Mouse (Mus musculus) limb, embryonic 14.5 days (tissue): Measurements from ENCODE around the gene Akap7. TPM values are rescaled to one million over a fixed set of nuclear protein-coding genes. Genes with fewer than 3 reads are reported as not detected.

Experiments
- ATAC-seq: fragments of 200-750 bp; cut with Nextera tagmentation; 2 replicates; pipeline ENCODE4 v1.8.0; 2017; ENCODE audit warnings: low read depth, moderate number of reproducible peaks, moderate TSS enrichment; ENCODE audit not compliant: low FRiP score
- DNase-seq: peaks from one replicate; pipeline ENCODE4 v3.0.0-alpha.2; 2015; ENCODE audit warnings: low spot score
- H3K27ac ChIP-seq: fragments of 300-500 bp; sonication (generic); replicated peaks from 2 replicates; pipeline ENCODE4 v1.5.1; 2014; ENCODE audit warnings: low read depth, mild to moderate bottlenecking, low read length, moderate library complexity, mixed read lengths
- H3K27me3 ChIP-seq: fragments of 300-500 bp; sonication (generic); 2 replicates; pipeline ENCODE4 v1.6.1; 2014; ENCODE audit warnings: low read length, mixed read lengths; ENCODE audit not compliant: control insufficient read depth, insufficient read depth
- H3K36me3 ChIP-seq: fragments of 300-500 bp; sonication (generic); 2 replicates; pipeline ENCODE4 v1.6.1; 2014; ENCODE audit warnings: mild to moderate bottlenecking, low read length, moderate library complexity, mixed read lengths; ENCODE audit not compliant: control insufficient read depth, insufficient read depth
- H3K4me1 ChIP-seq: fragments of 300-500 bp; sonication (generic); 2 replicates; pipeline ENCODE4 v1.6.1; 2014; ENCODE audit warnings: antibody characterized with exemption, low read length, mixed read lengths; ENCODE audit not compliant: control insufficient read depth, insufficient read depth
- H3K4me2 ChIP-seq: fragments of 300-500 bp; sonication (generic); replicated peaks from 2 replicates; pipeline ENCODE4 v1.6.1; 2014; ENCODE audit warnings: low read depth, mild to moderate bottlenecking, low read length, moderate library complexity; ENCODE audit not compliant: severe bottlenecking
- H3K4me3 ChIP-seq: fragments of 300-500 bp; sonication (generic); replicated peaks from 2 replicates; pipeline ENCODE4 v1.5.1; 2014; ENCODE audit warnings: low read length
- H3K9ac ChIP-seq: fragments of 300-500 bp; sonication (generic); 2 replicates; pipeline ENCODE4 v1.6.1; 2014; ENCODE audit warnings: mild to moderate bottlenecking, low read depth, low read length, moderate library complexity; ENCODE audit not compliant: severe bottlenecking
- H3K9me3 ChIP-seq: fragments of 300-500 bp; sonication (generic); 2 replicates; pipeline ENCODE4 v1.6.1; 2016; ENCODE audit warnings: low read length; ENCODE audit not compliant: control insufficient read depth
- POLR2A ChIP-seq: fragments of 200-500 bp; IDR thresholded peaks from 2 replicates; pipeline ENCODE4 v1.8.0; 2012; ENCODE audit warnings: inconsistent platforms, mild to moderate bottlenecking, moderate library complexity, borderline replicate concordance; ENCODE audit not compliant: insufficient read depth, insufficient read length; ENCODE audit errors: extremely low read depth
- WGBS: fragments of 180-500 bp; shearing (Covaris S2); extraction: QIAGEN DNeasy Blood & Tissue Kit; methylation state at CpG from one replicate; pipeline ENCODE4 v1.1.7; 2014; 5-methylcytosine and 5-hydroxymethylcytosine counted together
- polyA plus RNA-seq, 2 experiments: library from polyadenylated mRNA; depleted of rRNA in 1 of 2; stranded (reverse) in 1 of 2; unstranded in 1 of 2; fragments of >200 nt; fragmentation: Nextera tagmentation in 1 of 2; extraction: Ambion mirVana in 1 of 2; gene quantifications; 2 replicates each; pipeline versions ENCODE4 v1.2.1 to v1.2.3; 2012 to 2014

Gene Akap7
- polyA plus RNA-seq, 2 experiments, result 17.6 to 20.9 TPM

GRCm38 (mm10) chr10:25140155-25140755 is 167.4 kb downstream of the Akap7 start:
- peak; percentile 83 for ATAC-seq

DNA sequence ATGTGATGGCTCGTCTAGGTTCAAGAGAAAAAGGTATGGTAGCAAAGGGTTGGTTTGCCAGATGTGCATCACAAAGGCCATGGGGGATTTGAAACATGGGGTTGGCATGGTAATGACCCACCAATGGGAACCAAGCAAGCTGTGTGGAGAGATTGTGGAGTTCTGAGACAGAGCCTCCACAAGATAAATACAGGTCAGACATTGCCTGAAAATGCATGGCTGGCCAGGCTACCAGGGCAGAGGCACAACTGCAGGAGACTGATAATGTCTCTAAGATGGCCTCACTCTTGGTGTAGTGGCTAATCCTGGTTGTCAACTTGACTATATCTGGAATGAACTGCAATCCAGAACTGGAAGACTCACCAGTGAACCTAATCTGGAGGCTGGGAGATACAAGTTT is 174.1 kb downstream of the Akap7 start:
- Histone ChIP-seq H3K27ac (no peak overlapping the region), H3K4me3 (no peak overlapping the region), H3K36me3 (no peaks in the 10 kb centered on the region), H3K9ac (no peak overlapping the region), H3K9me3 (no peaks in the 10 kb centered on the region), H3K4me1 (no peaks in the 10 kb centered on the region), H3K4me2 (no peak overlapping the region), H3K27me3 (no peaks in the 10 kb centered on the region)
- ATAC-seq (no peak), DNase-seq (no peak)
- TF ChIP-seq POLR2A, result no peak
- 89% methylated on average over 1 of the region's 1 CpGs for WGBS

More at GRCm38 (mm10) chr10:25140155-25140755, 167.4 kb downstream of the Akap7 start:
- Histone ChIP-seq H3K36me3 (no peaks in the 10 kb centered on the region), H3K9me3 (no peaks in the 10 kb centered on the region), H3K27ac (no peak overlapping the region), H3K4me1 (0 out of 2 replicates have a peak, but pooled peaks cover 2% of the 10 kb centered on the region), H3K9ac (no peak overlapping the region), H3K4me3 (no peak overlapping the region), H3K4me2 (no peak overlapping the region; the same call in 1 of the 2 replicates), H3K27me3 (no peaks in the 10 kb centered on the region)
- WGBS, result 15% methylated on average over 14 of the region's 14 CpGs
- TF ChIP-seq POLR2A, result no peak
- peak; percentile 59 for DNase-seq

GRCm38 (mm10) chr10:25128455-25128863 is 179.2 kb downstream of the Akap7 start:
- no peaks in the 10 kb centered on the region for H3K4me1 ChIP-seq
- TF ChIP-seq POLR2A, result no peak
- 70% methylated on average over 5 of the region's 5 CpGs for WGBS
- H3K36me3 ChIP-seq, result no peaks in the 10 kb centered on the region
- H3K27ac ChIP-seq, result no peak overlapping the region
- no peak overlapping the region for H3K4me3 ChIP-seq
- H3K9ac ChIP-seq, result no peak overlapping the region
- ATAC-seq (no peak), DNase-seq (no peak)
- H3K9me3 ChIP-seq, result no peaks in the 10 kb centered on the region
- no peaks in the 10 kb centered on the region for H3K27me3 ChIP-seq
- no peak overlapping the region for H3K4me2 ChIP-seq

- ATAC-seq (no peak), DNase-seq (no peak)
- H3K4me3 ChIP-seq, result no peak overlapping the region
- H3K9ac ChIP-seq, result no peak overlapping the region
- 74% methylated on average over 2 of the region's 2 CpGs for WGBS
- H3K4me2 ChIP-seq, result no peak overlapping the region
- no peaks in the 10 kb centered on the region for H3K27me3 ChIP-seq
- H3K4me1 ChIP-seq, result no peaks in the 10 kb centered on the region
- no peaks in the 10 kb centered on the region for H3K9me3 ChIP-seq
- no peak overlapping the region for H3K27ac ChIP-seq
- TF ChIP-seq POLR2A, result no peak
- H3K36me3 ChIP-seq, result no peaks in the 10 kb centered on the region
Measured at GRCm38 (mm10) chr10:25126035-25126434, 181.6 kb downstream of the Akap7 start.

- H3K27ac ChIP-seq, result no peak overlapping the region
- H3K9ac ChIP-seq, result no peak overlapping the region
- H3K9me3 ChIP-seq, result no peaks in the 10 kb centered on the region
- no peak overlapping the region for H3K4me2 ChIP-seq
- no peak for TF ChIP-seq POLR2A
- ATAC-seq (no peak), DNase-seq (no peak)
- H3K4me3 ChIP-seq, result no peak overlapping the region
- H3K27me3 ChIP-seq, result no peaks in the 10 kb centered on the region
- 88% methylated on average over 5 of the region's 5 CpGs for WGBS
- no peaks in the 10 kb centered on the region for H3K36me3 ChIP-seq
- H3K4me1 ChIP-seq, result no peaks in the 10 kb centered on the region
Measured at GRCm38 (mm10) chr10:25120871-25121554, 186.7 kb downstream of the Akap7 start.

Other genes starting within 250 kb of the Akap7 start
- 120 and 143 TPM in 2 replicates for gene Epb41l2, start 51.9 kb upstream of the Akap7 start, polyA plus RNA-seq (2012; rRNA removed)
- gene Epb41l2, start 51.9 kb upstream of the Akap7 start, polyA plus RNA-seq (2014; fragmentation: Nextera tagmentation; extraction: Ambion mirVana), result 78.1 and 81.7 TPM in 2 replicates
- 0.12 and 0.24 TPM in 2 replicates for gene Smlr1, start 228.4 kb upstream of the Akap7 start, polyA plus RNA-seq (2012; rRNA removed)
- gene Smlr1, start 228.4 kb upstream of the Akap7 start, polyA plus RNA-seq (2014; fragmentation: Nextera tagmentation; extraction: Ambion mirVana), result not detected in 2 replicates